Mouse (Mus musculus) retina, postnatal 1 day (tissue): ENCODE data around the gene Ufm1.
A peak's percentile ranks its signal among the peaks of the same experiment; 100 is the strongest.

Experiments used
- DNase-seq: peaks from one replicate; pipeline ENCODE4 v3.0.0-alpha.2; 2012

The Ufm1 gene

GRCm38 (mm10) chr3:53863383-53864220, at the start of gene Ufm1:
TSS of gene Ufm1 (minus strand) at chr3:53863830.
- DNase-seq = peak; percentile 97

- DNase-seq = no peak
These were observed 27.2 kb upstream of the Ufm1 start for GRCm38 (mm10) chr3:53890619-53891540.

GRCm38 (mm10) chr3:53871596-53871995, 8.0 kb upstream of the Ufm1 start:
- no peak for DNase-seq

- DNase-seq = no peak
These were observed 6.9 kb upstream of the Ufm1 start for GRCm38 (mm10) chr3:53870482-53870881.

GRCm38 (mm10) chr3:53869263-53869662, 5.6 kb upstream of the Ufm1 start:
- DNase-seq = no peak

GRCm38 (mm10) chr3:53868212-53868611, 4.6 kb upstream of the Ufm1 start:
- DNase-seq = no peak

GRCm38 (mm10) chr3:53854831-53855230, 8.8 kb downstream of the Ufm1 start:
- no peak for DNase-seq

GRCm38 (mm10) chr3:53854261-53854660, 9.4 kb downstream of the Ufm1 start:
- DNase-seq = no peak

GRCm38 (mm10) chr3:53848262-53848661, 15.4 kb downstream of the Ufm1 start:
- no peak for DNase-seq

GRCm38 (mm10) chr3:53847726-53848125, 15.9 kb downstream of the Ufm1 start:
- no peak for DNase-seq

- DNase-seq = peak; percentile 5
These were observed 17.3 kb downstream of the Ufm1 start for GRCm38 (mm10) chr3:53846206-53846928.

GRCm38 (mm10) chr3:53844786-53845185, 18.8 kb downstream of the Ufm1 start, which contains the start of gene Gm10985:
TSS of gene Gm10985 (plus strand) at chr3:53845086.
- DNase-seq = no peak

GRCm38 (mm10) chr3:53834238-53834637, 29.4 kb downstream of the Ufm1 start:
- no peak for DNase-seq

GRCm38 (mm10) chr3:53813421-53813977, 50.1 kb downstream of the Ufm1 start:
- no peak for DNase-seq
